Mouse (Mus musculus) C2C12 (cell line): Measurements from ENCODE around the gene Fam180a. TPM values are rescaled to one million over a fixed set of nuclear protein-coding genes. Genes with fewer than 3 reads are reported as not detected.
A peak's percentile ranks its signal among the peaks of the same experiment; 100 is the strongest.

Experiments used
- H3K27me3 ChIP-seq: one replicate; pipeline ENCODE4 v1.6.1; 2011; ENCODE audit not compliant: control insufficient read depth, insufficient read depth, insufficient read length
- H3K36me3 ChIP-seq: one replicate; pipeline ENCODE4 v1.6.1; 2011; ENCODE audit not compliant: control insufficient read depth, insufficient read depth
- H3K4me3 ChIP-seq: one replicate; pipeline ENCODE4 v1.5.1; 2011; ENCODE audit warnings: mild to moderate bottlenecking, control low read depth; ENCODE audit not compliant: poor library complexity, insufficient read depth, severe bottlenecking
- H3K79me2 ChIP-seq: one replicate; pipeline ENCODE4 v1.6.1; 2011; ENCODE audit not compliant: control insufficient read depth, insufficient read depth
- H3K79me3 ChIP-seq: one replicate; pipeline ENCODE4 v1.6.1; 2011; ENCODE audit warnings: low read depth, control low read depth
- H3ac ChIP-seq: one replicate; pipeline ENCODE3; 2011; ENCODE audit warnings: low read depth; ENCODE audit not compliant: control insufficient read depth, insufficient read length
- CEBPB ChIP-seq: IDR thresholded peaks from one replicate; pipeline ENCODE4 v1.6.1; 2011; ENCODE audit warnings: low read depth, mild to moderate bottlenecking, control low read depth, moderate library complexity
- CTCF ChIP-seq: IDR thresholded peaks from one replicate; pipeline ENCODE4 v1.5.1; 2011; ENCODE audit not compliant: control insufficient read depth, insufficient read depth, insufficient read length
- FOSL1 ChIP-seq: IDR thresholded peaks from one replicate; pipeline ENCODE4 v1.8.0; 2011; ENCODE audit warnings: mild to moderate bottlenecking, low read length; ENCODE audit not compliant: poor library complexity, insufficient read depth, severe bottlenecking
- MAX ChIP-seq: IDR thresholded peaks from one replicate; pipeline ENCODE4 v1.6.1; 2011; ENCODE audit warnings: mild to moderate bottlenecking, control low read depth
- MYOD1 ChIP-seq: IDR thresholded peaks from one replicate; pipeline ENCODE4 v1.6.1; 2011; ENCODE audit warnings: low read depth; ENCODE audit not compliant: control insufficient read depth, insufficient read length
- MYOG ChIP-seq: IDR thresholded peaks from one replicate; pipeline ENCODE4 v1.6.1; 2011; ENCODE audit not compliant: control insufficient read depth, insufficient read length; ENCODE audit errors: extremely low read depth
- USF1 ChIP-seq: IDR thresholded peaks from one replicate; pipeline ENCODE4 v1.6.1; 2011; ENCODE audit warnings: low read depth, mild to moderate bottlenecking, control low read depth, moderate library complexity
- polyA plus RNA-seq: library from polyadenylated mRNA; unstranded; fragments of >200 nt; fragmentation: generic; extraction: Trizol; gene quantifications from one replicate; pipeline ENCODE4 v1.2.1, GENCODE M21; 2012; ENCODE audit warnings: missing spikeins

Gene Fam180a
- polyA plus RNA-seq, 1 experiment, result 0.13 TPM

DNA sequence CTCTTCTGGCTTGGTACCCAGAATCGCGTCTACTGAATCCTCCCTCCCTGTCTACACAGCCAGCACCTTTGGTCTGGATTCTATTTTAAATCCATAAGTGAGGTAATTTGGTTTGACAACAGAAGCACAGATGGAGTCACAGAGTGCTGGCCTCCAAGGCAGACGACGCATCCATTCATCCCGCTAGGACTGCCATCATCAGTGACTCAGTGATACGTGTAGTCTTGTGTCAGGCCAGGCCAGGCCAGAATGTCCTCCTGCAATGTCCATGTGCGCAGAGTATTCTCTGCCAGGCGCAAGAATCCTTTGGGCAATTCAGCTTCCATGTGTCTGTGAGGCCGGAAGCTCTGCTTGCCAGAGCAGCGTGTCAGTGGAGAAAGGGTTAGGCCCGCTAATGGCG is 4.0 kb upstream of the Fam180a start:
- Histone ChIP-seq H3K4me3 (no peak overlapping the region), H3K36me3 (no peaks in the 10 kb centered on the region), H3K79me2 (no peaks in the 10 kb centered on the region), H3K27me3 (no peaks in the 10 kb centered on the region), H3K79me3 (no peaks in the 10 kb centered on the region), H3ac (no peak overlapping the region)
- TF ChIP-seq CTCF (no peak), FOSL1 (no peak), MYOG (no peak), USF1 (no peak), MYOD1 (no peak), MAX (no peak), CEBPB (no peak)

DNA sequence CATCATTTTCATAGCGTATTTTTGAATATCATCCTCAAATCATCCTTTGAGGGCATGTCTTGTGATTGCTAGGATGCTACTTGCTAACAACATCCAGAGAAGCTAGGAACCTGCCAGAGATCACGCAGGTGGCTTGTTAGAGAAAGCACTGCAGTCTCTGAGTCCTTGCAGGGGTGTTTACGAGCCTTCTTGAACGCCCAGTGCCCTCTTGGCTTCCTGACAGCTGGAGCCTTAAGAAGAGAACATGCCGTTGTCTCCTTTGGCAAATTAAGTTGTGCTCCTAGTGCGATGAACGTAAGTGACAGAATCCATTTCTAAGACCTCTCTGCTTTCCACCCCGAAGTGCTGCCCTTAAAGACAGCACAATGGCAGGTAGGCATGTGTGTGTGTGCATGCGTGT is 1.6 kb downstream of the Fam180a start:
- H3K27me3 ChIP-seq, result no peaks in the 10 kb centered on the region
- H3ac ChIP-seq, result no peak overlapping the region
- no peaks in the 10 kb centered on the region for H3K79me2 ChIP-seq
- H3K79me3 ChIP-seq, result no peaks in the 10 kb centered on the region
- TF ChIP-seq USF1, result no peak
- TF ChIP-seq MYOD1, result no peak
- TF ChIP-seq MYOG, result no peak
- no peak for TF ChIP-seq CTCF
- TF ChIP-seq MAX, result no peak
- no peak for TF ChIP-seq FOSL1
- TF ChIP-seq CEBPB, result no peak
- no peaks in the 10 kb centered on the region for H3K36me3 ChIP-seq
- H3K4me3 ChIP-seq, result no peak overlapping the region

DNA sequence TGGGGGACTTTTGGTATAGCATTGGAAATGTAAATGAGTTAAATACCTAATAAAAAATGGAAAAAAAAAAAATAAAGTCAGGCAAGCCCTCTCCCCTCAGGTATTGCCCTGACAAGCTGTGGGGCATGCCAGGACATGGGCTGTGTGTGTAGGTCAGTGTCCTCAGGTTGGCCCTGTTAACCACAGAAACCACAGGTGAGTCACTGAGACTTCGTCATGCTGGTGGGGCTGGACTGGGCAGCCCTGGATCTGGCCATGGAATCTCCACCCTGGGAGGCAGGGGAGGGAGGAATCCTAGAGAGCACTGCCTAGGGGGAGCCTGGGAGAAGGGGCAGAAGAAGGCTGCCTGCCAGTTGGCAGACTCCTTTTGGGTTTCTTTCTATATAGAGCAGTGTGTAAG is 2.9 kb downstream of the Fam180a start:
- Histone ChIP-seq H3K4me3 (no peak overlapping the region), H3K36me3 (no peaks in the 10 kb centered on the region), H3K79me2 (no peaks in the 10 kb centered on the region), H3ac (no peak overlapping the region), H3K79me3 (no peaks in the 10 kb centered on the region), H3K27me3 (no peaks in the 10 kb centered on the region)
- no peak for TF ChIP-seq MYOG
- TF ChIP-seq FOSL1, result peak; percentile 41

GRCm38 (mm10) chr6:35321105-35321504 is 4.8 kb downstream of the Fam180a start:
- no peaks in the 10 kb centered on the region for H3K79me2 ChIP-seq
- no peaks in the 10 kb centered on the region for H3K27me3 ChIP-seq
- no peak overlapping the region for H3ac ChIP-seq
- H3K36me3 ChIP-seq, result no peaks in the 10 kb centered on the region
- no peaks in the 10 kb centered on the region for H3K79me3 ChIP-seq
- TF ChIP-seq MAX (no peak), MYOG (no peak), CTCF (no peak), MYOD1 (no peak), CEBPB (no peak), USF1 (no peak), FOSL1 (no peak)
- no peak overlapping the region for H3K4me3 ChIP-seq

GRCm38 (mm10) chr6:35319850-35320249 is 6.1 kb downstream of the Fam180a start:
- TF ChIP-seq MYOD1 (no peak), USF1 (no peak), MYOG (no peak), FOSL1 (no peak), MAX (no peak), CEBPB (no peak), CTCF (no peak)
- H3K36me3 ChIP-seq, result no peaks in the 10 kb centered on the region

DNA sequence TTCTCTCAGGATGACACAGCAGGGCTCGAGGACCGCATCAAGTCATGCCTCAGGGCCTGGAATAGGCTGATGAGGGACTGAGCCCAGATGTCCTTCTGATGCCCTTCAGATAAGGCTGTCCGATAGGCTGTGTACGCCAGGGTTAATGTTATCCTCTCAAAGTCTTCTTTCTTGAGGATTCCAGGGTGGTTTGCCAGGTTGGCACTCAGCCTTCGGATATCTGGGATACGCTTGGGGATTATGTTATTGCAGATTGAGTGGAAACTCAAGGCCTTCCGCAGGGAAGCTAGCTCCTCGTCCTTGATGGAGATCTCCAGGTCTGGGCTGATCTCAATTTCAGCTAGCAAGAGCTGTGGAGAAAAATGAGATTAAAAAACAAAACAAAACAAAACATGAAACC is 12.4 kb downstream of the Fam180a start:
- no peak overlapping the region for H3K4me3 ChIP-seq
- no peak overlapping the region for H3ac ChIP-seq
- no peaks in the 10 kb centered on the region for H3K79me2 ChIP-seq
- H3K36me3 ChIP-seq, result no peaks in the 10 kb centered on the region
- no peaks in the 10 kb centered on the region for H3K79me3 ChIP-seq
- peaks cover 7% of the 10 kb centered on the region for H3K27me3 ChIP-seq
- no peak for TF ChIP-seq MYOG
- no peak for TF ChIP-seq CEBPB
- TF ChIP-seq MYOD1, result no peak
- TF ChIP-seq CTCF, result no peak
- TF ChIP-seq FOSL1, result no peak
- no peak for TF ChIP-seq USF1
- TF ChIP-seq MAX, result no peak

More at GRCm38 (mm10) chr6:35319850-35320249, 6.1 kb downstream of the Fam180a start:
- Histone ChIP-seq H3ac (no peak overlapping the region), H3K79me2 (no peaks in the 10 kb centered on the region), H3K4me3 (no peak overlapping the region), H3K79me3 (no peaks in the 10 kb centered on the region), H3K27me3 (peaks cover 7% of the 10 kb centered on the region)
